Mouse (Mus musculus) MEL (cell line): Measurements from ENCODE around the gene Dock7. TPM values are rescaled to one million over a fixed set of nuclear protein-coding genes. Genes with fewer than 3 reads are reported as not detected.

Experiments
- DNase-seq: peaks from one replicate; pipeline ENCODE4 v3.0.0; 2011; ENCODE audit warnings: low read depth, low spot score
- H3K27ac ChIP-seq: 2 replicates; pipeline ENCODE4 v1.5.1; 2012; ENCODE audit warnings: low read depth, mild to moderate bottlenecking, control low read depth, low read length, moderate library complexity; ENCODE audit not compliant: control insufficient read depth
- H3K27me3 ChIP-seq, 2 experiments: fragments of 150-350 bp in 1 of 2; sonication (generic) in 1 of 2; 2 replicates each; pipeline ENCODE4 v1.6.1; 2012; ENCODE audit warnings: low read length in 2 of 2, mild to moderate bottlenecking in 2 of 2, improper control_type of control experiment in 1 of 2, moderate library complexity in 1 of 2; ENCODE audit not compliant: insufficient read depth in 2 of 2, control insufficient read depth in 1 of 2
- H3K36me3 ChIP-seq, 2 experiments: 2 replicates each; pipeline ENCODE4 v1.6.1; 2012 to 2014; ENCODE audit warnings: low read length in 2 of 2, improper control_type of control experiment in 1 of 2, inconsistent platforms in 1 of 2, mild to moderate bottlenecking in 1 of 2; ENCODE audit not compliant: insufficient read depth in 2 of 2, control insufficient read depth in 1 of 2
- H3K4me1 ChIP-seq, 2 experiments: fragments of 150-350 bp in 1 of 2; sonication (generic) in 1 of 2; 2 replicates each; pipeline ENCODE4 v1.6.1; 2012; ENCODE audit warnings: low read length in 2 of 2, improper control_type of control experiment in 1 of 2, mild to moderate bottlenecking in 1 of 2; ENCODE audit not compliant: insufficient read depth in 2 of 2, control insufficient read depth in 1 of 2
- H3K4me3 ChIP-seq, 2 experiments: fragments of 150-350 bp in 1 of 2; sonication (generic) in 1 of 2; 2 replicates each; pipeline ENCODE4 v1.5.1; 2012; ENCODE audit warnings: low read depth in 2 of 2, low read length in 2 of 2, mild to moderate bottlenecking in 2 of 2, moderate library complexity in 2 of 2, control low read depth in 1 of 2, improper control_type of control experiment in 1 of 2; ENCODE audit not compliant: control insufficient read depth in 1 of 2, insufficient read depth in 1 of 2
- H3K79me2 ChIP-seq: 2 replicates; pipeline ENCODE4 v1.6.1; 2012; ENCODE audit warnings: mild to moderate bottlenecking, low read length, moderate library complexity; ENCODE audit not compliant: control insufficient read depth, poor library complexity, insufficient read depth
- H3K9ac ChIP-seq: 2 replicates; pipeline ENCODE4 v1.6.1; 2012; ENCODE audit warnings: low read depth, mild to moderate bottlenecking, control low read depth, low read length, moderate library complexity; ENCODE audit not compliant: control insufficient read depth, poor library complexity, severe bottlenecking
- H3K9me3 ChIP-seq: fragments of 150-350 bp; sonication (generic); replicated peaks from 2 replicates; pipeline ENCODE4 v1.6.1; 2012; ENCODE audit warnings: mild to moderate bottlenecking, low read length, improper control_type of control experiment, moderate library complexity; ENCODE audit not compliant: insufficient read depth
- BHLHE40 ChIP-seq: IDR thresholded peaks from 2 replicates; pipeline ENCODE4 v1.6.1; 2012; ENCODE audit warnings: low read depth, mild to moderate bottlenecking, inconsistent platforms, low read length, improper control_type of control experiment, borderline replicate concordance
- CHD1 ChIP-seq: IDR thresholded peaks from 2 replicates; pipeline ENCODE4 v1.6.1; 2012; ENCODE audit warnings: low read depth, mild to moderate bottlenecking, inconsistent platforms, low read length, improper control_type of control experiment
- CTCF ChIP-seq, 3 experiments: IDR thresholded peaks in 2 of 3; conservative IDR thresholded peaks in 1 of 3; 2 replicates each; pipeline ENCODE4 v1.5.1; 2011 to 2012; ENCODE audit warnings: low read length in 3 of 3, low read depth in 2 of 3, mild to moderate bottlenecking in 2 of 3, improper control_type of control experiment in 1 of 3, inconsistent platforms in 1 of 3, mixed read lengths in 1 of 3, moderate library complexity in 1 of 3; ENCODE audit not compliant: control insufficient read depth in 1 of 3, insufficient read depth in 1 of 3, poor library complexity in 1 of 3, severe bottlenecking in 1 of 3
- E2F4 ChIP-seq: IDR thresholded peaks from 2 replicates; pipeline ENCODE4 v1.6.1; 2011; ENCODE audit warnings: low read depth, low read length, improper control_type of control experiment, borderline replicate concordance
- ELF1 ChIP-seq: IDR thresholded peaks from 2 replicates; pipeline ENCODE4 v1.6.1; 2014; ENCODE audit warnings: low read depth, mild to moderate bottlenecking, inconsistent platforms, low read length, improper control_type of control experiment, moderate library complexity
- EP300 ChIP-seq, 2 experiments: IDR thresholded peaks; 2 replicates each; pipeline ENCODE4 v1.6.1; 2011; ENCODE audit warnings: improper control_type of control experiment in 2 of 2, low read length in 2 of 2, low read depth in 1 of 2, mild to moderate bottlenecking in 1 of 2
- GABPA ChIP-seq: IDR thresholded peaks from 2 replicates; pipeline ENCODE4 v1.6.1; 2012; ENCODE audit warnings: low read depth, mild to moderate bottlenecking, inconsistent platforms, low read length, improper control_type of control experiment, moderate library complexity
- GATA1 ChIP-seq: IDR thresholded peaks from 2 replicates; pipeline ENCODE4 v1.6.1; 2011; ENCODE audit warnings: low read depth, low read length, improper control_type of control experiment
- HCFC1 ChIP-seq: IDR thresholded peaks from 2 replicates; pipeline ENCODE4 v1.6.1; 2012; ENCODE audit warnings: low read depth, mild to moderate bottlenecking, inconsistent platforms, low read length, improper control_type of control experiment, moderate library complexity
- MAX ChIP-seq: IDR thresholded peaks from 2 replicates; pipeline ENCODE4 v1.6.1; 2011; ENCODE audit warnings: low read length, improper control_type of control experiment
- MAZ ChIP-seq: IDR thresholded peaks from 2 replicates; pipeline ENCODE4 v1.6.1; 2012; ENCODE audit warnings: low read depth, mild to moderate bottlenecking, inconsistent platforms, low read length, improper control_type of control experiment
- MEF2A ChIP-seq: IDR thresholded peaks from 2 replicates; pipeline ENCODE4 v1.6.1; 2014; ENCODE audit warnings: low read depth, mild to moderate bottlenecking, inconsistent platforms, low read length, improper control_type of control experiment; ENCODE audit not compliant: poor library complexity, insufficient replicate concordance, severe bottlenecking; ENCODE audit errors: extremely low read depth
- MXI1 ChIP-seq: IDR thresholded peaks from 2 replicates; pipeline ENCODE4 v1.6.1; 2011; ENCODE audit warnings: mild to moderate bottlenecking, low read depth, low read length, improper control_type of control experiment
- MYB ChIP-seq: IDR thresholded peaks from 2 replicates; pipeline ENCODE4 v1.6.1; 2011; ENCODE audit warnings: mild to moderate bottlenecking, low read depth, low read length, improper control_type of control experiment
- MYC ChIP-seq: IDR thresholded peaks from 2 replicates; pipeline ENCODE4 v1.6.1; 2011; ENCODE audit warnings: low read depth, mild to moderate bottlenecking, low read length, improper control_type of control experiment, moderate library complexity
- NELFE ChIP-seq: IDR thresholded peaks from 2 replicates; pipeline ENCODE4 v1.6.1; 2011; ENCODE audit warnings: low read depth, low read length, improper control_type of control experiment
- POLR2A ChIP-seq, 2 experiments: IDR thresholded peaks; 2 replicates each; pipeline ENCODE4 v1.6.1; 2011 to 2012; ENCODE audit warnings: low read length in 2 of 2, mild to moderate bottlenecking in 2 of 2, control low read depth in 1 of 2, improper control_type of control experiment in 1 of 2, low read depth in 1 of 2, moderate library complexity in 1 of 2; ENCODE audit not compliant: control insufficient read depth in 1 of 2, insufficient read depth in 1 of 2, poor library complexity in 1 of 2
- POLR2AphosphoS5 ChIP-seq: IDR thresholded peaks from 2 replicates; pipeline ENCODE4 v1.6.1; 2012; ENCODE audit warnings: low read depth, borderline replicate concordance, mild to moderate bottlenecking, inconsistent platforms, low read length, moderate library complexity, mixed read lengths
- RAD21 ChIP-seq: IDR thresholded peaks from 2 replicates; pipeline ENCODE4 v1.6.1; 2011; ENCODE audit warnings: mild to moderate bottlenecking, low read depth, low read length, improper control_type of control experiment
- RCOR1 ChIP-seq: IDR thresholded peaks from 2 replicates; pipeline ENCODE4 v1.6.1; 2012; ENCODE audit warnings: low read depth, mild to moderate bottlenecking, inconsistent platforms, low read length, improper control_type of control experiment
- SIN3A ChIP-seq: IDR thresholded peaks from 2 replicates; pipeline ENCODE4 v1.6.1; 2012; ENCODE audit warnings: low read length, improper control_type of control experiment, inconsistent platforms
- TBP ChIP-seq: IDR thresholded peaks from 2 replicates; pipeline ENCODE4 v1.8.0; 2011; ENCODE audit warnings: low read depth, low read length, improper control_type of control experiment
- TCF12 ChIP-seq: IDR thresholded peaks from 2 replicates; pipeline ENCODE4 v1.6.1; 2014; ENCODE audit warnings: low read depth, mild to moderate bottlenecking, inconsistent platforms, low read length, improper control_type of control experiment, moderate library complexity
- UBTF ChIP-seq: IDR thresholded peaks from 2 replicates; pipeline ENCODE4 v1.6.1; 2012; ENCODE audit warnings: low read depth, mild to moderate bottlenecking, inconsistent platforms, low read length, improper control_type of control experiment, moderate library complexity, borderline replicate concordance; ENCODE audit not compliant: insufficient read depth
- USF1 ChIP-seq: IDR thresholded peaks from 2 replicates; pipeline ENCODE4 v1.6.1; 2014; ENCODE audit warnings: low read depth, mild to moderate bottlenecking, inconsistent platforms, low read length, improper control_type of control experiment, moderate library complexity
- ZC3H11A ChIP-seq: IDR thresholded peaks from 2 replicates; pipeline ENCODE4 v1.6.1; 2012; ENCODE audit warnings: low read depth, mild to moderate bottlenecking, inconsistent platforms, low read length, improper control_type of control experiment
- ZMIZ1 ChIP-seq: IDR thresholded peaks from 2 replicates; pipeline ENCODE4 v1.6.1; 2012; ENCODE audit warnings: low read depth, mild to moderate bottlenecking, inconsistent platforms, low read length, improper control_type of control experiment, moderate library complexity
- ZNF384 ChIP-seq: IDR thresholded peaks from 2 replicates; pipeline ENCODE4 v1.6.1; 2012; ENCODE audit warnings: low read depth, mild to moderate bottlenecking, inconsistent platforms, low read length, improper control_type of control experiment
- polyA plus RNA-seq, 2 experiments: library from polyadenylated mRNA; stranded (reverse) in 1 of 2; unstranded in 1 of 2; fragments of >175 nt in 1 of 2; fragments of >200 nt in 1 of 2; gene quantifications; 2 replicates each; pipeline versions ENCODE4 v1.2.1 to v1.2.4; 2012; ENCODE audit warnings: low replicate concordance in 2 of 2, low read depth in 1 of 2; ENCODE audit not compliant: insufficient read length in 2 of 2, insufficient read depth in 1 of 2, missing spikeins in 1 of 2
- total RNA-seq: library from RNA; depleted of rRNA; stranded (reverse); fragments of 300-350 nt; gene quantifications from 2 replicates; pipeline ENCODE4 v1.2.3, GENCODE M21; 2012

Gene Dock7
- total and polyA plus RNA-seq, 3 experiments: 19.5 to 19.8 TPM; not detected in 1

DNA sequence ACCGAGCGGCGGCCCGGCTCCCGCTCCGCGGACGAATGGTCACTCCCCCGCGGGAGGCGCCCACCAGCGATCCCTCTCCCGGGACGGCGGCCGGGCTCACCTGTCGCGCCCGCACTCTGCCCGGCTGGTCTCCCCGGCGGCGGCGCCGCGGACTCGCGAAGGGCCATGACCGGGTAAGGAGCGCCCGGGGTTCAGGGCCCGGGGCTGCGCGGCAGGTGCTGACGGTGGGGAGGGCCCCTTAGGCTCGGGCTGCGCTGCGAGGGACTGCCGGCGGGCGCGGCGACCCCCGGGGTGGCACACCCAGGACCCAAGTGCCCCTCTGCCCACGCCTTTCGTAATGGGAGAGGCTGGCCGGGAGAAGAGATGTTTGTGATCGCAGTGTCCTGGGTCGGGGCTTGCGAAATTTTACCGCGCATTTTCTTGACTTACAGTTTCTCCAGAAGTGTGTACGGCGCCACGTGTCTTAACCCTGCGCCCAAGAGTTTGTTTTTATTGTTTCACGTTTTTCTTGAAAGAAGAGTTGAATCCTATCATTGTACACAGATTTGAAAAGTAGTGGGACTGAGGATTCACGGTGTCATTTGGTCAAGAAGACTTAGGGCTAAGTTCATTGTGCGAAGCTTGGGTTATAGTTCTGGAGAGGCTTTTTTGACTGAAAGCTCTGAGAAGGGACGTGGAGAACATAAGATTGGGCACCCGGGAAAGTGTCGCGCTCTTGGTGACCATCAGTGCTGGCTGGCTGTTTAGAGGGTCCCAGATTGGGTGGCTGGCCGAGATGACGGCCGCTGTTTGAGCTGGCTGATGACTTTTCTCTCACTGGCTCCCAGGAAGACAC, 196.4 kb downstream of the Dock7 start:
- peak; percentile 31; the same call in 1 of the 2 replicates for TF ChIP-seq CHD1
- peak; percentile 81 for TF ChIP-seq MYC
- TF ChIP-seq MEF2A: no peak
- TF ChIP-seq EP300 (IDR thresholded peaks at IDR 0.05; ENCODE audit: low read depth in 1 of 2, low read length in 2 of 2): no peak
- peak; percentile 97 for TF ChIP-seq MXI1
- TF ChIP-seq MAX: peak; percentile 89
- no peak for TF ChIP-seq NELFE
- no peak for TF ChIP-seq ZMIZ1
- TF ChIP-seq POLR2A (IDR thresholded peaks at IDR 0.05; ENCODE audit: control insufficient read depth in 1 of 2, insufficient read depth in 1 of 2, low read depth in 1 of 2, low read length in 2 of 2, poor library complexity in 1 of 2): no peak
- no peak; the same call in 1 of the 2 replicates for TF ChIP-seq TCF12
- TF ChIP-seq E2F4: 0 out of 2 replicates have a peak, but pooled peaks have one; percentile 23
- no peak for TF ChIP-seq RCOR1
- no peak for TF ChIP-seq POLR2AphosphoS5
- peak; percentile 74 for TF ChIP-seq SIN3A
- TF ChIP-seq TBP: no peak
- TF ChIP-seq UBTF: 0 out of 2 replicates have a peak, but pooled peaks have one; percentile 15
- TF ChIP-seq GATA1: no peak
- peak overlapping the region; percentile 92 to 98 for H3K4me3 ChIP-seq
- H3K36me3 ChIP-seq: peaks cover 12 to 23% of the 10 kb centered on the region in 2 experiments
- H3K27ac ChIP-seq: peak overlapping the region; percentile 97
- peak; percentile 65 for DNase-seq
- H3K27me3 ChIP-seq: no peaks in the 10 kb centered on the region
- peak overlapping the region; percentile 92 for H3K9ac ChIP-seq
- peaks cover 42% of the 10 kb centered on the region for H3K79me2 ChIP-seq
- H3K4me1 ChIP-seq: peaks cover 5 to 20% of the 10 kb centered on the region in 2 experiments; a peak in 3 of 4 replicates
- no peaks in the 10 kb centered on the region for H3K9me3 ChIP-seq

DNA sequence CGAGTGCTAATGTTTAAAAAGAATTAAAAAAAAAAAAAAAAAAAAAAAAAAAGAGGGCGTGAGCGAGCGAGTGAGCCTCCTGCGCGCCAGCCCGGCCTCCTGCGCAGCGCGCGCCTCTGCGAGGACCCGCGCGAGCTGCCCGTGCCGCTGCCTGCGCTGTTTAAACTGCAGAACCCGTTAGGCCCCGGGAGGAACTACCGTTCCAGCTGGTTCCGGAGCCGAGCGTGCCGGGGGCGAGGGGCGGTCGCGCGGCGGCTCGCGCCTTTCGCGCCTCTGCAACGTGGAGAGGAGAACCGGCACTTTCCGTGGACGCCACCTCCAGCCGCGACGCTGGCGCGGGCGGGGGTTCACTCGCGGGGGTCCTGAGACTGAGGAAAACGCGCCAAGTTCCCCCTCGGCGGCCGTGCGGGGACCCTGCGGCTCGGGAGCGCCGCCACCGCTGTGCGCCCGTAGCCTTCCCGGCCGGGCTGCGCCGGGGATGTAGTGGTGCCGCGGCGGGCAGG, 197.1 kb downstream of the Dock7 start, which contains the start of gene Usp1:
Gene Usp1, plus strand, starts transcription at position 243 of the 503 bp plus-strand sequence.
- peaks cover 5 to 20% of the 10 kb centered on the region in 2 experiments; a peak in 3 of 4 replicates for H3K4me1 ChIP-seq
- DNase-seq: no peak
- no peak for TF ChIP-seq USF1
- TF ChIP-seq UBTF: 0 out of 2 replicates have a peak, but pooled peaks have one; percentile 30
- TF ChIP-seq MAZ: no peak
- no peak for TF ChIP-seq GABPA
- no peak for TF ChIP-seq EP300 (IDR thresholded peaks at IDR 0.05; ENCODE audit: low read depth in 1 of 2, low read length in 2 of 2)
- TF ChIP-seq BHLHE40: no peak
- peak; percentile 27; the same call in 1 of the 2 replicates for TF ChIP-seq MXI1
- TF ChIP-seq ZC3H11A: no peak
- TF ChIP-seq CHD1: no peak
- TF ChIP-seq HCFC1: peak; percentile 81
- TF ChIP-seq ZMIZ1: 0 out of 2 replicates have a peak, but pooled peaks have one; percentile 4
- TF ChIP-seq NELFE: peak; percentile 76
- peak; percentile 96 for TF ChIP-seq ZNF384
- TF ChIP-seq CTCF (IDR thresholded peaks at IDR 0.05 in 2 of 3, conservative IDR thresholded peaks at IDR 0.05 in 1 of 3; ENCODE audit: control insufficient read depth in 1 of 3, insufficient read depth in 1 of 3, low read depth in 2 of 3, low read length in 3 of 3, poor library complexity in 1 of 3, severe bottlenecking in 1 of 3): no peak
- no peak for TF ChIP-seq MYB
- no peak for TF ChIP-seq ELF1
- TF ChIP-seq GATA1: no peak
- peak; percentile 66; the same call in 1 of the 2 replicates for TF ChIP-seq MYC
- no peak for TF ChIP-seq RAD21

More for the DNA sequence above, 197.1 kb downstream of the Dock7 start, which contains the start of gene Usp1:
- Histone ChIP-seq H3K36me3 (peaks cover 6 to 23% of the 10 kb centered on the region in 2 experiments), H3K9me3 (no peaks in the 10 kb centered on the region), H3K27ac (peak within 1 kb of the TSS; percentile 97), H3K4me3 (peak within 1 kb of the TSS; percentile 92 to 98), H3K9ac (peak within 1 kb of the TSS; percentile 92), H3K79me2 (peaks cover 40% of the 10 kb centered on the region), H3K27me3 (no peaks in the 10 kb centered on the region)
